Mouse (Mus musculus): ENCODE data around the gene Inhbe. TPM values are rescaled to one million over a fixed set of nuclear protein-coding genes. Genes with fewer than 3 reads are reported as not detected.
A peak's percentile ranks its signal among the peaks of the same experiment; 100 is the strongest.

Gene Inhbe
- 0.06 TPM in 1 of 2 replicates, not detected in the other for polyA plus RNA-seq (2016; fragmentation: Nextera tagmentation; extraction: Ambion mirVana)

DNA sequence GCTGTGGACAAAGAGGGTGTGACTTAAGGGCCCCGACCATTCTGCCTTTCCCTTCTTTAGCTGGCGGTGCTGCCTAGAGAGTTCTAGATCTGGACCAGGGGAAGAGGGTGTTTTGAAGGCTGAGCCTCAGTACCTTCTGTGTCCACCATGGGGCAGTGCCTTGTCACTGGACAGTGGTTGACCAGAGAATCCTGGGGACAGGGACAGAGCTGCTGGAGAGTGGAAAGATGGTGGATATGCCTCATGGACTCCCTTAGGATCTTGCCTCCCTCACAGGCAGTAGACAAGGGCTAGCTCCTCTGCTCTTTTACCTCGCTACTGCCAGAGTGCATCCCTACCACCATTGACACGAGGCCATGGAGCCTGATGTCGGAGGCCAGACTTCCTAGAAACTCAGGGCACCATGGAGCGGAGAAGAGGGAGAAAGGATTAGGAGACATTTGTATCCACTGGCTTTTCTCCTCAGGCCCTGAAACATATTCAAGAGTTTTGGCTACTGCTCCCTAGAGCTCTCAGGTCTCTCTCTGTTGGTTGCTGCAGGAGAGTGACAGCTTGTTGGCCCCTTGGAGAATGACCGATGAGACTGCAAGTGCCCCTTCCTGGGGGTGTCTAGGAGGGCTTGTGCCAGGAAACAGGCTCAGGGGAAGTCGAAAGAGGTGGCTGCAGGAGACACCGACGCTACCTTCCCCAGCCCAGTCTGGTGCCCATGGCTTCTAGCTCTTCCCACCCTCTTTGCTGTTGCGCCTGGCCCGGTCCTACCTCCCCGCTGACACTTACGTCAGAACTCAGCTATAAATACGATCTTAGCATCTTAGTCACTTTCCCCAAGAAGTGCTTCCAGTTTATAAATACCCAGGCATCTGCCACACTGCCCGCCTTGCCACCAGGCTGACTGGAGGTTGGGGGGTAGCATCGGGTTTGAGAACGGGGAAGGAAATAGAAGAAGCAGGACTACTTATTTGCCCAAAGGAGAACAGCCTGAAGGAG lies at the start of gene Inhbe:
TSS of gene Inhbe (minus strand) at position 503 of the 987 bp plus-strand sequence.
- Histone ChIP-seq H3K9me3 (no peaks in the 10 kb centered on the region), H3K9ac (no peak within 1 kb of the TSS), H3K27ac (no peak within 1 kb of the TSS), H3K4me1 (peaks cover 8% of the 10 kb centered on the region), H3K4me3 (replicated peaks) (no peak within 1 kb of the TSS), H3K4me2 (no peak within 1 kb of the TSS), H3K27me3 (peaks cover 30% of the 10 kb centered on the region), H3K36me3 (replicated peaks) (no peaks in the 10 kb centered on the region)
- 87% methylated on average over 18 of the region's 18 CpGs for WGBS
- ATAC-seq (ENCODE audit: low FRiP score), result no peak

DNA sequence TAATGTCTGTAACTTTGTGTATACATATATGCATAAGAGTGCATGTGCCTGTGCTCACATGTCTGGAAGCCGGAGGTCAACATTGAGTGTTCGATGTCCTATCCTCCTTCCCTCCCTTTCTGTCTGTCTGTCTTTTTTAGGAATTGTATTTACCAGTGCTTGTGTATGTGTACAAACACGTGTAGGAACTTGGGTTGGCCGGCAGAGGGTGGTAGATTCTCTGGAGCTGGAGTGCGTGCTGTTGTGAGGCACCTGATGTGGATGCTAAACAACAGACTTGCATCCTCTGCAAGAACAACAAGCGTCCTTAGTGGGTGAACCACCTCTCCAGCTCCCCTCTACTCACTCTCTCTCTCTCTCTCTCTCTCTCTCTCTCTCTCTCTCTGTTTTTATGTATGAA lies 37.6 kb upstream of the Inhbe start:
- 80% methylated on average over 6 of the region's 6 CpGs for WGBS
- Histone ChIP-seq H3K36me3 (replicated peaks) (peaks cover 21% of the 10 kb centered on the region), H3K4me3 (replicated peaks) (no peak overlapping the region), H3K4me2 (no peak overlapping the region), H3K4me1 (no peaks in the 10 kb centered on the region), H3K27me3 (no peaks in the 10 kb centered on the region), H3K27ac (no peak overlapping the region), H3K9ac (no peak overlapping the region), H3K9me3 (no peaks in the 10 kb centered on the region)
- no peak for ATAC-seq (ENCODE audit: low FRiP score)

DNA sequence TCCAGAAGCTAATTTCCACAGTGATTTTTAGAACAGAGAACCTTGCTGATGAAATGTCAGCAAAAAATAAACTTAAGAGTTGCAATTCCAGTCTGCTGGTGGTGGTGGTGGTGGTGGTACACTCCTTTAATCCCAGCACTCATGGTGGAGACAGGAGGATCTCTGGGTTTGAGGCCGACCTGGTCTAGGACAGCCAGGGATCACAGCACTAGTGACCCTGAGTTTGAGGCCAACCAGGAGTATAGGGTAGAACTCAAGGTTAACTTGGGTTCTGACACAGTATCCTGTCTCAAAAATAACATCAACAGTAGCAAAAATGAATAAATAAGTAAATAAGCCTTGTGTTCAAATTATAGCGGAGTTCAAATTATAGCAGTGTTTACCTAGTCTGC lies 27.5 kb upstream of the Inhbe start:
- peak overlapping the region; percentile 65 for H3K4me3 ChIP-seq (replicated peaks)
- WGBS, result 59% methylated on average over 2 of the region's 2 CpGs
- H3K9me3 ChIP-seq, result no peaks in the 10 kb centered on the region
- peaks cover 28% of the 10 kb centered on the region for H3K4me1 ChIP-seq
- H3K4me2 ChIP-seq, result peak overlapping the region; percentile 70
- ATAC-seq (ENCODE audit: low FRiP score), result no peak
- H3K9ac ChIP-seq, result peak overlapping the region; percentile 72; the same call in 1 of the 2 replicates
- no peaks in the 10 kb centered on the region for H3K36me3 ChIP-seq (replicated peaks)
- no peak overlapping the region for H3K27ac ChIP-seq
- no peaks in the 10 kb centered on the region for H3K27me3 ChIP-seq

DNA sequence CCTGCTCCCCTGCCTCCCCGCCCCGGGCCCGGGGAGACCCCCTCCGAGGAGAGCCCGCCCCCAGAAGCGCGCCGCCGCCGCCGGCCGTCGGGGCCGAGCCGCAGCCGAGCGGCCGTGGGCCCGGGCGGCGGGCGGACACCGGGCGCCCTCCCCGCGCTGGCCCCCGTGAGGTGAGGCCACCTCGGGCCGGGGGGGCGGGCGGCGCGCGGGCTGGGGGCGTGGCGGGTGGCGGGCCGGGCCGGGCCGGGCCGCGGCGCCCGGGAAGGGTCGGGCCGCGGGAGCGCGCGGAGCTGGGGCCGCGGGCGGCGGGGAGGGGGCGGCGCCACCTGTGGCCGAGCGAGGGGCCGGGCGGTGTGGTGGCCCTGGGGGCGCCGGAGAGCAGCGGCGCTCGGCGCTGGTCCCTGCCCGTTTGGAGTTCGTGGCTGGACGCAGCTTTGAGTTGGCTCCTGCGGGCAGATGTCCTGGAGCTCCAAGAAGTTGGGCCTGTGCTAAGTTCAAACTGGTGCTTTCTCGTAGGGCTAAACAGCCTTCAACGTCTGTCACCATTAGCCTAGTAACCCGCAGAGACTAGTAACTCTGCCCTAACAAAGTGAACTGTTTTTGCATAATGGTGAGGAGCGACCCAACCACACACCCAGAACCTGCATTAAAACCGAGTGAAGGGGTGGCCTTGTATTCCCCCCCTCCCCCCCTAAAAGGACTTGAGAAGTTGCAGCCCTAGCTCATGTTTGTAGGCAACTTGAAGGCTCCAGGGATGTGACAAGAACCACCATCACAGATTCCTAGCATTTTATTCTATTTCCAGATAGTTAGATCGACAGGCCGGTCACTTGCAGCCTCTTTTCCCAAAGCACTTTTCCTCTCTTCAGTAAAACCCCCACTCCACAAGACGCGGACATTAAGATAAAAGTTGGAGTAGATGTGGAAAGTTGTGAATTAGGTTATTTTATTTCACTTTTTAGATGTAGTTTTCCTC lies 26.8 kb upstream of the Inhbe start:
- Histone ChIP-seq H3K9ac (peak overlapping the region; percentile 72), H3K36me3 (replicated peaks) (no peaks in the 10 kb centered on the region), H3K27me3 (no peaks in the 10 kb centered on the region), H3K4me2 (peak overlapping the region; percentile 70), H3K9me3 (no peaks in the 10 kb centered on the region), H3K27ac (peak overlapping the region; percentile 91), H3K4me1 (peaks cover 24% of the 10 kb centered on the region), H3K4me3 (replicated peaks) (peak overlapping the region; percentile 65)
- peak; percentile 79 for ATAC-seq (ENCODE audit: low FRiP score)
- WGBS, result 1% methylated on average over 29 of the region's 79 CpGs

DNA sequence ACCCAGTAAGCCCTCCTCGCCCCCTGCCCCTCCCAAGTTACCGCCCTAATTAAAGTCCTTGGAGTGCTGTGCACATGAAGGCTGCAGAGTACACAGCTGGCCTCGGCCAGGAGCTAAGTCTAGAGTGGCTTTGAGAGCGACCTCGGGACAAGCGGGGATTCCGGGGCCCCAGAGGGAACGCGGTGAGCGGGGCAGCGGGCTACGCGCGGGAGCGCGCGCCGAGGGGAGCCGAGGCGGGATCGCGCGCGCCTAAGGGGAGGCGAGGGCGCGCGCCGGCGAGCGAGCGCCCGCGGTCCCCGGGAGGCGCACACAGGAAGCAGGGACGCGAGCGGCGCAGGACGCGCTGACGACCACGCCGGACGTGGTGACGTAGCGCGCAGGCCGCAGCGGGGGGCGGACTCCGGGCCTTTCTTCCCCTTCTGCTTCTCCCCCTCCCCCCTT lies 26.1 kb upstream of the Inhbe start, which contains the start of gene R3hdm2:
TSS of gene R3hdm2 (plus strand) at position 77 of the 441 bp plus-strand sequence.
- Histone ChIP-seq H3K4me1 (peaks cover 24% of the 10 kb centered on the region), H3K4me2 (peak within 1 kb of the TSS; percentile 70), H3K36me3 (replicated peaks) (no peaks in the 10 kb centered on the region), H3K27me3 (no peaks in the 10 kb centered on the region), H3K9ac (peak within 1 kb of the TSS; percentile 72), H3K27ac (peak within 1 kb of the TSS; percentile 91), H3K9me3 (no peaks in the 10 kb centered on the region), H3K4me3 (replicated peaks) (peak within 1 kb of the TSS; percentile 65)
- WGBS, result 0% methylated on average over 30 of the region's 53 CpGs
- ATAC-seq (ENCODE audit: low FRiP score), result peak; percentile 97

DNA sequence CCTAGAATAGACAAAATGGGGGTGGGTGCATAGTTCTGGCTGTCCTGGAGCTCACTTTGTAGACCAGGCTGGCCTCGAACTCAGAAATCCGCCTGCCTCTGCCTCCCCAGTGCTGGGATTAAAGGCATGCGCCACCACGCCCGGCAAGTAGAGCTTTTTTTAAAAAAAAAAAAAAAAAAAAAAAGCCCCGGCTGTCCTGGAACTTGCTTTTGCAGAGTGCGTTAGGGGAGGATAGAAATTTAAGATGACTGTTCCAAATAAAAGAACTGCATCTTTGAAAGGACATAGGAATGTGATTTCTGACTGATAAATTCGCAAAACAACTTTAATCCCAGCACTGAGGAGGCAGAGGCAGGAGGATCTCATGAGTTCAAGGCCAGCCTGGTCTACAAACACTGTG lies 25.4 kb upstream of the Inhbe start:
- H3K9ac ChIP-seq, result peak overlapping the region; percentile 72; the same call in 1 of the 2 replicates
- H3K4me3 ChIP-seq (replicated peaks), result peak overlapping the region; percentile 65
- no peaks in the 10 kb centered on the region for H3K27me3 ChIP-seq
- H3K4me1 ChIP-seq, result peaks cover 20% of the 10 kb centered on the region
- 90% methylated on average over 8 of the region's 8 CpGs for WGBS
- H3K36me3 ChIP-seq (replicated peaks), result no peaks in the 10 kb centered on the region
- peak overlapping the region; percentile 91 for H3K27ac ChIP-seq
- no peak for ATAC-seq (ENCODE audit: low FRiP score)
- H3K9me3 ChIP-seq, result no peaks in the 10 kb centered on the region
- peak overlapping the region; percentile 59 for H3K4me2 ChIP-seq

DNA sequence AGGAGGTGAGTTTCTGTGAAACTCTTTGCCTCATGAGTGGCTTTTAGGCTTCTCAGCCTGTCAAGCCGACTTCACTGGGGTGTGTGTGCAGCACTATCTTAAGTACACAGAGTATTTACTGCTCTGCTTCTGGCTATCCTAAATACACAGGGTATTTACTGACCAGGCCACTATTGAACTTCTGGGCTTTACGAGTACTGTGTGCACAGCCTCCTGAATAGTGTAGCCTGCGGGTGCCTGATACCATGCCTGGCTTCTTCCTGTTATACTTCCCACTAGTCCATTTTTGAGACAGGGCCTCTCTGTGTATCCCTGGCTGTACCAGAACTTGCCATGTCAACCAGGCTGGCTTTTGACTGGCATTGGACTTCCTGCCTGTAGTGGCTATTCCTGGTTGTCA lies 23.5 kb upstream of the Inhbe start:
- H3K4me3 ChIP-seq (replicated peaks), result no peak overlapping the region
- WGBS, result 67% methylated on average over 3 of the region's 3 CpGs
- H3K27me3 ChIP-seq, result no peaks in the 10 kb centered on the region

DNA sequence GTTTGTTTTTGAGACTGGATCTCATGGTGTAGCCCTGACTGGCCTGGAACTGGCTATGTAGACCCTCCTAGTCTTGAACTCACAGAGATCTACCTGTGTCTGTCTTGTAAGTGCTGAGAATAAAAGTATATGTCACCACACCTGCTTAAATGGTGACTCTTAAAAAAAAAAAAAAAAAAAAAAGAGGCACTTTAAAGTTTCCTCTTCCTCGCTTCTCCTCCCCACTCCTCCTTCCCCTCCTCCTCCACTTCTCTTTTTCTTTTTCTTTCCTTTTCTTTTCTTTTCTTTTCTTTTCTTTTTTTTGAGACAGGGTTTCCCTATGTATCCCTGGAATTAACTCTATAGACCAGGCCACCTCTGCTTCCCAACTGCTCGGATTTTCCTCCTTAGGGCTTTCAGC lies 16.8 kb upstream of the Inhbe start:
- Histone ChIP-seq H3K27me3 (0 out of 2 replicates have a peak, but pooled peaks cover 5% of the 10 kb centered on the region), H3K4me1 (peaks cover 6% of the 10 kb centered on the region; the same call in 1 of the 2 replicates), H3K4me2 (no peak overlapping the region), H3K36me3 (replicated peaks) (no peaks in the 10 kb centered on the region), H3K9me3 (no peaks in the 10 kb centered on the region), H3K27ac (no peak overlapping the region), H3K9ac (no peak overlapping the region), H3K4me3 (replicated peaks) (no peak overlapping the region)
- ATAC-seq (ENCODE audit: low FRiP score), result no peak
- WGBS, result 58% methylated on average over 2 of the region's 2 CpGs

More for the DNA sequence above, 23.5 kb upstream of the Inhbe start:
- ATAC-seq (ENCODE audit: low FRiP score), result no peak
- Histone ChIP-seq H3K27ac (no peak overlapping the region), H3K9me3 (no peaks in the 10 kb centered on the region), H3K4me1 (peaks cover 12% of the 10 kb centered on the region), H3K36me3 (replicated peaks) (no peaks in the 10 kb centered on the region), H3K4me2 (no peak overlapping the region), H3K9ac (no peak overlapping the region)

DNA sequence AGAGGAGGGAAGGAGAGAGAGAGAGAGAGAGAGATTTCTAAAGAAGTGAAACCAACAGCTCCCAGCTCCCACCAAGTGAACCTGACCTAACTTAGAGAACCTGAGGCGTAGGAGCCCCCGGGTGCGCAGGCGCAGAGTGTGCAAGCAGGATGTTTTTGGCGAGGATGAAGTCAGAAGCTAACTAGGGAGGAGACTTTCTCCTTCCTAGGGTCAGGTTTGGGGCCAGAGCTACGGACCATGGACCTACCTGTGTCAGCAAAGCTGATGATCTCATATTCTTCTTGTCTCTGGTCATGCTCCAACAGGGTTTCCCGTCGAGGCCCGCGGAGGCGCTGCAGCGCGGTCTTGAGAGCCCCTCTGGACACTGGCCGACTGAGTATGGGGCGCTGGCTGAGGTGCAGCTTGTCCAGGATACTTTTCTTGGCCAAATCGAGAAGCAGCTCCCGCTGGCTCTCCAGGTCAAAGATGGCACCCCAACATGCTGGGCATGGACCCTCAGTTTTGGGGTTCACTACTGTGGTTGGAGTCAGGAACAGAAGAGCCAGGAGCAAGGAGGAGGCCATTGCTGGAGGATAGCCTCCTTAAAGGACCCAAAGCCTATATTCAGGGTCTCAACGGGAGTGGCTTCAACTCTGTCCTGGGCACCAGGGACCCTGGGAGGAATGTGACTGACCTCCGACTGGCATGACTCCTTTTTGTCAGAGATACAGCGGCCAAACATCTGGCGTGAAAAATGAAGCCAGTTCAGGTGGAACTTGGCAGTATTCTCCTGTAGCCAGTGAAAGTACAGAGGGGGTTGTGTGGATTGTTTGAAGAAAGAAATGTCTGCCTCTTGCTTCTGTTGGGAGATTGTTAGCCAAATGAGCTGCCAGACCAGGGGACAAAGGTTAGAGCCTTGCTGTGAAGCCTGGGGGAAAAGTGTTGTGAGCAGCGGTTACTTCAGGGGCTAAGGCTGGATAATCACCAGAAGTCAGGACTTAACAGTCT lies 15.9 kb upstream of the Inhbe start, which contains the start of gene Inhbc:
TSS of gene Inhbc (minus strand) at position 598 of the 987 bp plus-strand sequence.
- ATAC-seq (ENCODE audit: low FRiP score), result no peak
- Histone ChIP-seq H3K4me1 (peaks cover 6% of the 10 kb centered on the region; the same call in 1 of the 2 replicates), H3K4me2 (no peak within 1 kb of the TSS), H3K27me3 (0 out of 2 replicates have a peak, but pooled peaks cover 5% of the 10 kb centered on the region), H3K9ac (no peak within 1 kb of the TSS), H3K36me3 (replicated peaks) (no peaks in the 10 kb centered on the region), H3K27ac (no peak within 1 kb of the TSS), H3K9me3 (no peaks in the 10 kb centered on the region), H3K4me3 (replicated peaks) (no peak within 1 kb of the TSS)
- WGBS, result 80% methylated on average over 22 of the region's 22 CpGs

DNA sequence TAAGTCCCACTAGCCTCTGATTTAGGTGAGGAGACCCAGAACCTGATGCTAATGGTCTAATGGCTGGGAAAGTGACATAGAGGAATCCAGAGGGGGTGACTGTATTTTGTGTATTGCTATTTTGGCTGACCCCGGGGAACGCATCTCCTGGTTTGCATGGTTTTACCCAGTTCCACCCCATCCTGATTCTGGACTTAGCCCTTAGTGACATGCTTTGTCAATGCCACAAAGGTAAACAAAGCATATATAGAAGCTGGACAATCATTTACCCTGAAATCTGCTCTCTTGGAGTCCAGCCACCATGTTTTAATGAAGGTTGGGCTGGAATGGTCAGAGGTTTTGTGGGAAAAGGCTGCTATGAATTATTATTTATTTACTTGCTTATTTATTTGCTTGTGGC lies 14.1 kb upstream of the Inhbe start:
- H3K27me3 ChIP-seq, result 0 out of 2 replicates have a peak, but pooled peaks cover 5% of the 10 kb centered on the region

DNA sequence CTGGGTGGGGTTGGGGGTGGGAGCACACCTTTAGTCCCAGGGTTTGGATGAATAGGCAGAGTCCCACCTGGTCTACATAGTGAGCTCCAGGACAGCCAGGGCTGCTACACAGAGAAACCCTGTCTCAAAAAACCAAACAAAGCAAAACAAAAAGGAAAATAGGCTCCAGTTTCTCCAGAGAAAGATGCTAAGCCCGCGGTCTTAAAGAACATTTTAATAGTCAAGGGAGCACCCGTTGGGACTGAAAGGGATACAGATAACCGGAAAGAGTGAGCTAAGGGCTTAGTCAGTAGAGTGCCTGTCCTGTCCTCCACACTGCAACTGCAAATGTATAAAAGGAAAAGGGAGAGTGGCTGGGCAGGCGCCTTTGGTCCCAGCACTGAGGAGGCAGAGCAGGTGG lies 12.9 kb upstream of the Inhbe start:
- Histone ChIP-seq H3K4me1 (peaks cover 6% of the 10 kb centered on the region; the same call in 1 of the 2 replicates), H3K9me3 (no peaks in the 10 kb centered on the region), H3K27ac (no peak overlapping the region), H3K36me3 (replicated peaks) (no peaks in the 10 kb centered on the region), H3K4me2 (no peak overlapping the region), H3K9ac (no peak overlapping the region), H3K4me3 (replicated peaks) (no peak overlapping the region), H3K27me3 (0 out of 2 replicates have a peak, but pooled peaks cover 5% of the 10 kb centered on the region)
- ATAC-seq (ENCODE audit: low FRiP score), result no peak
- WGBS, result 74% methylated on average over 5 of the region's 5 CpGs

More for the DNA sequence above, 14.1 kb upstream of the Inhbe start:
- Histone ChIP-seq H3K4me1 (peaks cover 6% of the 10 kb centered on the region; the same call in 1 of the 2 replicates), H3K27ac (no peak overlapping the region), H3K4me2 (no peak overlapping the region), H3K4me3 (replicated peaks) (no peak overlapping the region), H3K9ac (no peak overlapping the region), H3K9me3 (no peaks in the 10 kb centered on the region), H3K36me3 (replicated peaks) (no peaks in the 10 kb centered on the region)
- WGBS, result 70% methylated on average over 2 of the region's 2 CpGs
- ATAC-seq (ENCODE audit: low FRiP score), result no peak
